Mouse (Mus musculus): ENCODE data around the gene Supt7l. TPM values are rescaled to one million over a fixed set of nuclear protein-coding genes. Genes with fewer than 3 reads are reported as not detected.

Gene Supt7l
- polyA plus RNA-seq, 2 experiments from 2014 or later: 20.1 to 23.5 TPM

DNA sequence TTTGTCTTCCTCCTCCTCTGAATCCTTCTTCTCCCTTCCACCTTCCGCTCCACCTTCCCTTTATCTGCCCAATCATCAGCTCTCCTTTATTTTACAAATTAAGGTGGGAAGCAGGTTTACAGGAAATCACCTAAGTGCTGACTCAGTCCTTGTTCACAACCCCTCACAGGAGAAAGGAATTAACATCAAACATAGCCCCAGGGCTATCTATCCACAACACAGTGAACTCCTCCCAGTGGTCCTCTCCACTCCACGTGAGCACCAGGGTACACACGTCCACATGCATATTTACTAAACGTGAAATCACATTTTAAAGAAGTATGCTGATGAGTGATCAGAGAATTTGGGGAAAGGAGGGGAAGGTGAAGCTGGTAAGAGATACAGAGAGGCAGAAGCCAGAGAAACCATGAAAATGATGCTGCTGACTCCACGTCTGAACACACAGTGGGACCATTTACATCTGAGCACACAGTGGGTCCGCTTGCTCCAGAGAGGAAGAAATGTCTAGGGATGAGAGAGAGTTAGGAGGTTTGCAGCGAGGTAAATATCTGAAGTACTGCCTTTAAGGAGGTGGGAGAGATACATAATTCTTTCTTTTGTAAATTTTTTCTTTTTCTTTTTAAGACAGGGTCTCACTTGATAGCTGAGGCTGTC lies 38.4 kb downstream of the Supt7l start:
- no peak for ATAC-seq

DNA sequence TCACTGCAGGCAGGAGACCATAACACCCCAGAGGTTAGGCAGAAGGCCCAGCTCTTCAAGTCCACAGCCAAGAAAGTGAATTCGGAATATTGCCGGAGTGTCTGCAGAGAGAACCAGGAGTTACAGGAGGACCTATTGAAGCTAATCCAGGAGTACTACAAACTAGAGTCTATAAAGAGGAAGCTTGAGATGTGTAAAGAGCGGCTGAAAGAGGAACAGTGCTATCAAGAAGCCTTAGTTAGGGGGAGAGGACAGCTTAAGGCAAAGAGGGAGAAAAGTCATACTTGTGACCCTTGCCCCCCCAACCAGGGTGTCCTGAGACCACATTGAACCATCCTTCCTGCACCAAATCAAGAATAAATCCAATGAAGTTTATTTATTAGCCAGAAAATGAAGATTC lies 39.7 kb downstream of the Supt7l start:
- ATAC-seq: no peak

DNA sequence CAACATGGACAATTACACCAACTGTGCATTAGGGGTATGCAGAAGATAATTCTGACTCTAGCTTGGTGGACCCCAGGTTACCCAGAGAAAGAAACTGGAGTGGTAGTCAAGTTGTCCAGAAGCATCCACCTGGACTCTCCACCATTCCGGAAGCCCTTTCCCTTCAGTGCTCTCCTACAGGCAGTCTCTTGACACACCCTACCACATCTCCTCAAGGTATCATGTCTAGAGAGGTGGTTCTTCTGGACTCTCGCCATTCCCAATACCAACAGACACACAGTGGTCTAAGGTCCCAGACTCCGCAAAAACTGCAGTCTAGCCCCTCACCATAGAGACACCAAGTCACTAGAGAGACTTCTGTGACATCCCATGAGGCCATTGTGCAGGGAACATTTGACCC lies 42.2 kb downstream of the Supt7l start, which contains the start of gene 4930548H24Rik:
Gene 4930548H24Rik (plus strand): TSS at position 301 of the 400 bp plus-strand sequence.
- no peak for ATAC-seq

DNA sequence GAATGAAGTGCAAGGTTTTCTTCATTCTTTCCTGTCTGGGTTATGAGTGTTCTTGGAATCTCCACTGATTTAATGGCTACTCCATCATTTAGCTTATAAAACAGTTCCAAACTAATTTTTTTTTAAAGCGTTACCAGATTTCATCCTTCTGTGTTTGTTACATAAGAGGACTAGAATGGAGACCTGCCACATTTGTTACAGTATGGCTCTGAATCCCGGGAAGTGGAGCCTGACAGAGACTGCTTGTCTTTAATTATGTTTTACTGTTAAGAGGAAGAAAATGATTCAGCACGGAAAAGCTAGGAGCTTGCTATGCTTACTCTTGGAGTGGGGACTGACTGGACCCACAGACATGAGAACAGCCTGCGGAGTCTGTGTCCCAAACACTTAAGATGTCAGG lies 47.1 kb downstream of the Supt7l start:
- no peak for ATAC-seq

DNA sequence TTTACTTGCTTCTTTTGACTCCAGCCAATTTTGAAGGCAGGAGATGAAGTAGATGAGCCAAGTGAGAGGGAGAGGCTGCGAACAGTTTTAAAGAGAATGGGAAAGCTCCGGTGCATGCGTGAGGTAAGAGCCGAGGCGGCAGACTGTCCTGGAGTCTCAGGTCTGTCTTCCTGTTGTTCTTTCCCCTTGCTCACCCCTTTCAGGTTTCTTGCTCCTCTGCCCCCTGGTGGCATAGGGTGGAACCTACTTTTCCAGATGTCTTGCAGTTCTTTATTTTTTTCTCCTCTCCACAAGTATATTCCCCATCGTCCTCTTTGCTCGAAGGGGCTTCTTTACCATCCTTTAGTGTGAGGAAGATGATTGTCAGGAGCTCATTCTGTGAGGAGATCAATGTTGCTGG lies 57.3 kb downstream of the Supt7l start:
- no peak for ATAC-seq

DNA sequence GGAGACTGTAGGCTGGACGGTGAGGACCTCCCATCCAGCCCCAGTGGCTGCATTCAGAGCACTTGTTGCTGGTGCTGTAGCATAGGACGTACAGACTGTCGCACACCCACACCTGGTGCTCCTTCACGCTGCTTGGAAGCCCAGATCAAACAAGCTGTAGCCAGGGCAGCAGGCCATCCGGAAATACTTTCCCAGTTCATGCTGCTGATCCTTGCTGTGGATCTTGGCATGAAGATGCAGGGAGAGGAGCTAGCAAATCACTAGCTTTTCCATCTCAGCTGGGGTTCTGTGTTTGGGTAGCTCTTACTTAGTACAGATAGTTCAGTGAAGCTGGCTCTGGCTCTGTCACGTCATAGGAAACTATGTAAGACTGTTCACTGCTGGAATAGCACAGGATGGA lies 57.9 kb downstream of the Supt7l start:
- no peak for ATAC-seq

DNA sequence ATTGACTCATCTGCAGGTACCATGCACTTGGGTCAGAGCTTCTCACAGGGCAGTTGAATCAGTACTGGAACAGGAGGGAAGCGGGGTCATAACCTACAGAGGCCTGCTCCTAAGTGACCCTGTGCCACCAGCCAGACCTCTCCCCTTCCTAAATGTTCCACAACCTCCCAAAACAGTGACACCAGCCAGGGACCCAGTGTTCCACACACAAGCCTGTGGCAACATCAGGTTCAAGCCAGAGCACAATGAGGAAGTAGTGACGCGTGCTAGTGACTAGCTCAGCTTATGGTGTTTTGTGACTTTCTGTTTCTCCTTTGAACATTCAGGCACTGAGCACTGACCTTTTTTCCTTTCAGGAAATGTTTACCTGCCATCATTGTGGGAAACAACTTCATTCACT lies 59.8 kb downstream of the Supt7l start:
- no peak for ATAC-seq

Other genes starting within 250 kb of the Supt7l start
- gene Ift172, start 236.7 kb downstream of the Supt7l start, polyA plus RNA-seq (2017; shearing (Covaris generic)): 1 to 10 TPM; 2.6 to 7.2 TPM
- not detected for gene Fndc4, start 231.7 kb downstream of the Supt7l start, polyA plus RNA-seq (2017; shearing (Covaris generic))
- not detected for gene Gckr, start 230.4 kb downstream of the Supt7l start, polyA plus RNA-seq (2017; shearing (Covaris generic))
- 10 to 100 TPM; 25.5 to 33.0 TPM for gene Zfp512, start 75.4 kb downstream of the Supt7l start, polyA plus RNA-seq (2017; shearing (Covaris generic))
- gene 4930548H24Rik, start 42.1 kb downstream of the Supt7l start, polyA plus RNA-seq (2017; shearing (Covaris generic)): under 1 TPM in 1 of 2 experiments, not detected in 1; 0.26 TPM
- gene Gpn1, start 33.1 kb downstream of the Supt7l start, polyA plus RNA-seq (2017; shearing (Covaris generic)): 10 to 100 TPM; 38.6 to 47.4 TPM
- 10 to 100 TPM; 25.9 to 26.9 TPM for gene Slc4a1ap, start 812 bp downstream of the Supt7l start, polyA plus RNA-seq (2017; shearing (Covaris generic))
- 100 to 1,000 TPM; 343 to 421 TPM for gene Mrpl33, start 69.1 kb upstream of the Supt7l start, polyA plus RNA-seq (2017; shearing (Covaris generic))
- 10 to 100 TPM; 16.9 to 18.2 TPM for gene Rbks, start 169.8 kb upstream of the Supt7l start, polyA plus RNA-seq (2017; shearing (Covaris generic))
- 10 to 100 TPM; 92.9 to 93.6 TPM for gene Babam2, start 169.9 kb upstream of the Supt7l start, polyA plus RNA-seq (2017; shearing (Covaris generic))

Measured in activated CD4-positive, CD25-positive, alpha-beta regulatory T cell, adult 4 months (primary cell).